Mouse (Mus musculus) myocyte (in vitro differentiated cells): ENCODE data around the gene Mast4. TPM values are rescaled to one million over a fixed set of nuclear protein-coding genes. Genes with fewer than 3 reads are reported as not detected.

ENCODE experiments used
- H3K27me3 ChIP-seq: one replicate; pipeline ENCODE4 v1.6.1; 2011; ENCODE audit not compliant: control insufficient read depth, insufficient read depth, insufficient read length
- H3K36me3 ChIP-seq: one replicate; pipeline ENCODE4 v1.6.1; 2011; ENCODE audit not compliant: control insufficient read depth, insufficient read depth
- H3K4me2 ChIP-seq: one replicate; pipeline ENCODE4 v1.6.1; 2011; ENCODE audit warnings: low read depth, control low read depth
- H3K4me3 ChIP-seq: one replicate; pipeline ENCODE4 v1.5.1; 2011; ENCODE audit warnings: mild to moderate bottlenecking, control low read depth, moderate library complexity
- H3K79me2 ChIP-seq: one replicate; pipeline ENCODE4 v1.6.1; 2011; ENCODE audit not compliant: control insufficient read depth, insufficient read depth
- H3ac ChIP-seq: one replicate; pipeline ENCODE4 v1.6.1; 2011; ENCODE audit not compliant: control insufficient read depth, insufficient read length
- CEBPB ChIP-seq: IDR thresholded peaks from 2 replicates; pipeline ENCODE4 v1.6.1; 2011; ENCODE audit warnings: mild to moderate bottlenecking, moderate library complexity; ENCODE audit not compliant: poor library complexity, insufficient read depth, severe bottlenecking
- E2F4 ChIP-seq: IDR thresholded peaks from one replicate; pipeline ENCODE4 v1.6.1; 2011; ENCODE audit warnings: mild to moderate bottlenecking, control low read depth, moderate library complexity; ENCODE audit not compliant: insufficient read depth
- MAX ChIP-seq: IDR thresholded peaks from one replicate; pipeline ENCODE4 v1.6.1; 2011; ENCODE audit warnings: low read depth, mild to moderate bottlenecking, control low read depth
- MYOD1 ChIP-seq, 3 experiments: IDR thresholded peaks; one replicate each; pipeline ENCODE4 v1.6.1; 2011; ENCODE audit warnings: control low read depth in 2 of 3, low read depth in 2 of 3, mild to moderate bottlenecking in 2 of 3, moderate library complexity in 1 of 3; ENCODE audit not compliant: insufficient read length in 2 of 3, control insufficient read depth in 1 of 3
- MYOG ChIP-seq, 3 experiments: IDR thresholded peaks; one replicate each; pipeline ENCODE4 v1.6.1; 2011; ENCODE audit warnings: control low read depth in 2 of 3, low read depth in 2 of 3, mild to moderate bottlenecking in 2 of 3; ENCODE audit not compliant: insufficient read length in 2 of 3, control insufficient read depth in 1 of 3, insufficient read depth in 1 of 3
- POLR2A ChIP-seq: IDR thresholded peaks from one replicate; pipeline ENCODE4 v1.6.1; 2011; ENCODE audit warnings: low read depth, mild to moderate bottlenecking, control low read depth, moderate library complexity; ENCODE audit not compliant: insufficient read length
- POLR2AphosphoS2 ChIP-seq: IDR thresholded peaks from one replicate; pipeline ENCODE4 v1.6.1; 2011; ENCODE audit warnings: low read depth, control low read depth; ENCODE audit not compliant: insufficient read length
- REST ChIP-seq: IDR thresholded peaks from one replicate; pipeline ENCODE4 v1.6.1; 2011; ENCODE audit warnings: mild to moderate bottlenecking, control low read depth, moderate library complexity; ENCODE audit not compliant: insufficient read depth, insufficient read length
- SRF ChIP-seq: IDR thresholded peaks from one replicate; pipeline ENCODE4 v1.6.1; 2011; ENCODE audit warnings: low read depth; ENCODE audit not compliant: control insufficient read depth, insufficient read length
- TCF12 ChIP-seq: IDR thresholded peaks from one replicate; pipeline ENCODE4 v1.6.1; 2011; ENCODE audit warnings: mild to moderate bottlenecking, control low read depth; ENCODE audit not compliant: poor library complexity, insufficient read depth, severe bottlenecking
- TCF3 ChIP-seq: IDR thresholded peaks from one replicate; pipeline ENCODE4 v1.6.1; 2011; ENCODE audit warnings: low read depth, control low read depth; ENCODE audit not compliant: insufficient read length
- USF1 ChIP-seq: IDR thresholded peaks from one replicate; pipeline ENCODE4 v1.6.1; 2011; ENCODE audit warnings: low read depth, mild to moderate bottlenecking, control low read depth, moderate library complexity
- polyA plus RNA-seq: library from polyadenylated mRNA; unstranded; fragments of >200 nt; fragmentation: generic; extraction: Trizol; gene quantifications from one replicate; pipeline ENCODE4 v1.2.1, GENCODE M21; 2012; ENCODE audit warnings: missing spikeins

Gene Mast4
- polyA plus RNA-seq, 1 experiment: 15.0 TPM

DNA sequence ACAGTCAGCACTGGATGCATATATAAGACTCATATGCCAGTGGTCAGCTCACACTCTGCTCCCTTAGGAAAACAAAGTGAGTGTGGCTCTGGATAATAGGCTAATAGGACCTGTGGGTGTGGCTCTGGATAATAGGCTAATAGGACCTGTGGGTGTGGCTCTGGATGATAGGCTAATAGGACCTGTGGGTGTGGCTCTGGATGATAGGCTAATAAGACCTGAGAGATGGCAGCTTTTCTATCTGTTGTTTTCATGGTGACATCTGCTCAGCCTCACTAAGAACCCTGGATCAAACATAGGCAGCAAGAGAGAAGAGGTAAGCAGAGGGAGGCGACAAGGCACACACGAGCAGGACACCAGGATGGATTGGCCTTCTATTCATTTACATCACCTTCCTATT is 483.7 kb downstream of the Mast4 start:
- Histone ChIP-seq H3K27me3 (no peaks in the 10 kb centered on the region), H3K79me2 (peaks cover 66% of the 10 kb centered on the region), H3K4me2 (no peak overlapping the region), H3K36me3 (no peaks in the 10 kb centered on the region), H3K4me3 (no peak overlapping the region), H3ac (no peak overlapping the region)
- TF ChIP-seq CEBPB (no peak), USF1 (no peak), SRF (no peak), POLR2AphosphoS2 (no peak)

DNA sequence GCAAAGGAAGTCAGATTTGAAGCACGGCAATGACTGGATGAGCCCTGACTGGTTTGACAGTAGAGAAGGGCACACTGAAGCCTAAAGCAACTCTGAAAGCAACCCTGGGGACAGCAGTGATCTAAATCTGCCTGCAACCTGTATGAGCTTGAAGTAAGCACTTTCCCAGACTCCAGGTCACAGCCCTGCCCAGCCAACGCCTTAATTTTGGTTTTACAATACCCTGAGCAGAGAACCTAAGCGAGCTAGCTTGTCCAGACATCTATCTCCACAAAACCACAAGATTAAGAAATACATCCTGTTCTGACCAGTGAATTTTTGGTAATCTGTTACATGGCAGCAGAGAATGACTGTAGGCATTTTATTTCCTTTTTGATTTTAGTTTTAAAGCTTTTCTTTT is 485.2 kb downstream of the Mast4 start:
- Histone ChIP-seq H3K4me3 (no peak overlapping the region), H3ac (no peak overlapping the region), H3K79me2 (peaks cover 68% of the 10 kb centered on the region), H3K36me3 (no peaks in the 10 kb centered on the region), H3K4me2 (peak overlapping the region; percentile 28), H3K27me3 (no peaks in the 10 kb centered on the region)
- TF ChIP-seq REST: no peak
- TF ChIP-seq CEBPB: peak; percentile 60; the same call in 1 of the 2 replicates

GRCm38 (mm10) chr13:102846473-102846872 is 487.8 kb downstream of the Mast4 start:
- Histone ChIP-seq H3K27me3 (no peaks in the 10 kb centered on the region), H3K79me2 (peaks cover 75% of the 10 kb centered on the region), H3K36me3 (no peaks in the 10 kb centered on the region), H3ac (no peak overlapping the region), H3K4me2 (no peak overlapping the region), H3K4me3 (no peak overlapping the region)
- TF ChIP-seq MYOG (IDR thresholded peaks at IDR 0.05; ENCODE audit: control insufficient read depth in 1 of 3, insufficient read depth in 1 of 3, insufficient read length in 2 of 3, low read depth in 2 of 3) (no peak), E2F4 (no peak), MAX (no peak), MYOD1 (IDR thresholded peaks at IDR 0.05; ENCODE audit: control insufficient read depth in 1 of 3, insufficient read length in 2 of 3, low read depth in 2 of 3) (no peak), REST (no peak), POLR2AphosphoS2 (no peak), TCF3 (no peak), TCF12 (no peak), SRF (no peak), CEBPB (no peak), POLR2A (no peak), USF1 (no peak)

DNA sequence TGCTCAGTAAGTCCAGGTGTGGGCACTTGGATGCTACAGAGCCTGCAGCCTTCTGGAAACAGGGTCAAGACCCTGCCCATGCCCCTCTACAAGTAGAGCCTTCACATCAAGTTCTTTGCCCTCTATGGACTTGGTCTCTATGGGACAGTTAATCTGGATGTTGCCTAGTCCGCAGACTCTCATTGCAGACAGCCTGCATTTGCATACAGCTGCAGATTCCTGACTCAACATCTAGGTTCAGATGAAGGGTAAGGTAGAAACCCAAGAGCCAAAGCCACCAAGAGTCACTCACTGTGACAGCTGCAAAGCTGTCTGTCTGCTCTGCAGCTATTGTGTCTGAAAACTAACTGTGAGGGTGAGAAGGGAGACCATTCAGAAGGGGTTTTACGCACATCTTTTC is 491.6 kb downstream of the Mast4 start:
- TF ChIP-seq MYOD1 (IDR thresholded peaks at IDR 0.05; ENCODE audit: control insufficient read depth in 1 of 3, insufficient read length in 2 of 3, low read depth in 2 of 3): peak in 1 of 3 experiments; percentile 22
- no peak for TF ChIP-seq POLR2AphosphoS2
- no peak for TF ChIP-seq USF1
- no peak overlapping the region for H3ac ChIP-seq
- H3K27me3 ChIP-seq: no peaks in the 10 kb centered on the region
- H3K4me3 ChIP-seq: no peak overlapping the region
- peaks cover 89% of the 10 kb centered on the region for H3K79me2 ChIP-seq
- H3K4me2 ChIP-seq: no peak overlapping the region
- H3K36me3 ChIP-seq: peaks cover 8% of the 10 kb centered on the region

- peaks cover 8% of the 10 kb centered on the region for H3K36me3 ChIP-seq
- TF ChIP-seq E2F4 (no peak), MAX (no peak), POLR2AphosphoS2 (no peak), POLR2A (no peak), CEBPB (no peak), TCF12 (no peak), MYOD1 (IDR thresholded peaks at IDR 0.05; ENCODE audit: control insufficient read depth in 1 of 3, insufficient read length in 2 of 3, low read depth in 2 of 3) (no peak), USF1 (no peak), REST (no peak), SRF (no peak), TCF3 (no peak), MYOG (IDR thresholded peaks at IDR 0.05; ENCODE audit: control insufficient read depth in 1 of 3, insufficient read depth in 1 of 3, insufficient read length in 2 of 3, low read depth in 2 of 3) (no peak)
- no peak overlapping the region for H3ac ChIP-seq
- H3K4me3 ChIP-seq: no peak overlapping the region
- H3K4me2 ChIP-seq: no peak overlapping the region
- H3K79me2 ChIP-seq: peaks cover 85% of the 10 kb centered on the region
- no peaks in the 10 kb centered on the region for H3K27me3 ChIP-seq
Observed at GRCm38 (mm10) chr13:102842237-102842636, 492.1 kb downstream of the Mast4 start.
